Mouse (Mus musculus): ENCODE data around the gene Tmem63b. TPM values are rescaled to one million over a fixed set of nuclear protein-coding genes. Genes with fewer than 3 reads are reported as not detected.

Tmem63b gene
- total and polyA plus RNA-seq, 3 experiments, result 12.3 to 37.9 TPM; not detected in 1

GRCm38 (mm10) chr17:45619386-45620256 lies 67.1 kb downstream of the Tmem63b start:
- peak; percentile 77 for DNase-seq (ENCODE audit: low read depth, low spot score)
- Histone ChIP-seq H3K4me3 (ENCODE audit: control insufficient read depth in 1 of 2, insufficient read depth in 1 of 2, low read depth in 2 of 2, low read length in 2 of 2) (peak overlapping the region; percentile 50 to 84), H3K27me3 (ENCODE audit: control insufficient read depth in 1 of 2, insufficient read depth in 2 of 2, low read length in 2 of 2) (no peaks in the 10 kb centered on the region), H3K36me3 (ENCODE audit: control insufficient read depth in 1 of 2, insufficient read depth in 2 of 2, low read length in 2 of 2) (peaks cover 0 to 5% of the 10 kb centered on the region in 2 experiments; a peak in 2 of 4 replicates), H3K9ac (ENCODE audit: control insufficient read depth, low read depth, low read length, poor library complexity, severe bottlenecking) (peak overlapping the region; percentile 66), H3K79me2 (ENCODE audit: control insufficient read depth, insufficient read depth, low read length, poor library complexity) (no peaks in the 10 kb centered on the region), H3K9me3 (replicated peaks; ENCODE audit: insufficient read depth, low read length) (no peaks in the 10 kb centered on the region), H3K4me1 (ENCODE audit: control insufficient read depth in 1 of 2, insufficient read depth in 2 of 2, low read length in 2 of 2) (peaks cover 0 to 10% of the 10 kb centered on the region in 2 experiments), H3K27ac (ENCODE audit: control insufficient read depth, low read depth, low read length) (peak overlapping the region; percentile 36)
- TF ChIP-seq TCF12 (IDR thresholded peaks at IDR 0.05; ENCODE audit: low read depth, low read length) (no peak), HCFC1 (IDR thresholded peaks at IDR 0.05; ENCODE audit: low read depth, low read length) (0 out of 2 replicates have a peak, but pooled peaks have one; percentile 39), TAL1 (IDR thresholded peaks at IDR 0.05; ENCODE audit: low read length) (peak; percentile 37; the same call in 1 of the 2 replicates), BHLHE40 (IDR thresholded peaks at IDR 0.05; ENCODE audit: borderline replicate concordance, low read depth, low read length) (no peak), MYC (IDR thresholded peaks at IDR 0.05; ENCODE audit: low read depth, low read length) (0 out of 2 replicates have a peak, but pooled peaks have one; percentile 19), SIN3A (IDR thresholded peaks at IDR 0.05; ENCODE audit: low read length) (peak; percentile 50), NRF1 (IDR thresholded peaks at IDR 0.05; ENCODE audit: insufficient read depth, low read depth, low read length, poor library complexity, severe bottlenecking) (0 out of 2 replicates have a peak, but pooled peaks have one; percentile 5), JUND (IDR thresholded peaks at IDR 0.05; ENCODE audit: low read depth, low read length) (peak; percentile 56; the same call in 1 of the 2 replicates), GABPA (IDR thresholded peaks at IDR 0.05; ENCODE audit: low read depth, low read length) (no peak), MYB (IDR thresholded peaks at IDR 0.05; ENCODE audit: low read depth, low read length) (peak; percentile 62; the same call in 1 of the 2 replicates), E2F4 (IDR thresholded peaks at IDR 0.05; ENCODE audit: borderline replicate concordance, low read depth, low read length) (no peak), EP300 (IDR thresholded peaks at IDR 0.05; ENCODE audit: low read depth in 1 of 2, low read length in 2 of 2) (peak in 1 of 2 experiments; percentile 38; a peak in 2 of 4 replicates), KAT2A (conservative IDR thresholded peaks at IDR 0.05; ENCODE audit: low read depth, low read length) (no peak; the same call in 1 of the 2 replicates), MXI1 (IDR thresholded peaks at IDR 0.05; ENCODE audit: low read depth, low read length) (peak; percentile 70; the same call in 1 of the 2 replicates), CTCF (IDR thresholded peaks at IDR 0.05 in 2 of 3, conservative IDR thresholded peaks at IDR 0.05 in 1 of 3; ENCODE audit: control insufficient read depth in 1 of 3, insufficient read depth in 1 of 3, low read depth in 2 of 3, low read length in 3 of 3, poor library complexity in 1 of 3, severe bottlenecking in 1 of 3) (no peak), RCOR1 (IDR thresholded peaks at IDR 0.05; ENCODE audit: low read depth, low read length) (peak; percentile 73), MAX (IDR thresholded peaks at IDR 0.05; ENCODE audit: low read length) (peak; percentile 46; the same call in 1 of the 2 replicates), USF1 (IDR thresholded peaks at IDR 0.05; ENCODE audit: low read depth, low read length) (peak; percentile 72), CHD1 (IDR thresholded peaks at IDR 0.05; ENCODE audit: low read depth, low read length) (0 out of 2 replicates have a peak, but pooled peaks have one; percentile 89), SMC3 (IDR thresholded peaks at IDR 0.05; ENCODE audit: low read depth, low read length) (0 out of 2 replicates have a peak, but pooled peaks have one; percentile 10), ELF1 (IDR thresholded peaks at IDR 0.05; ENCODE audit: low read depth, low read length) (0 out of 2 replicates have a peak, but pooled peaks have one; percentile 2), NELFE (IDR thresholded peaks at IDR 0.05; ENCODE audit: low read depth, low read length) (peak; percentile 41), MAZ (IDR thresholded peaks at IDR 0.05; ENCODE audit: low read depth, low read length) (peak; percentile 62; the same call in 1 of the 2 replicates), POLR2A (IDR thresholded peaks at IDR 0.05; ENCODE audit: control insufficient read depth in 1 of 2, insufficient read depth in 1 of 2, low read depth in 1 of 2, low read length in 2 of 2, poor library complexity in 1 of 2) (peak in 1 of 2 experiments; percentile 47; a peak in 1 of 4 replicates), ZMIZ1 (IDR thresholded peaks at IDR 0.05; ENCODE audit: low read depth, low read length) (peak; percentile 75)
